Mouse (Mus musculus): ENCODE results near the gene Irak3.

Irak3 gene

DNA sequence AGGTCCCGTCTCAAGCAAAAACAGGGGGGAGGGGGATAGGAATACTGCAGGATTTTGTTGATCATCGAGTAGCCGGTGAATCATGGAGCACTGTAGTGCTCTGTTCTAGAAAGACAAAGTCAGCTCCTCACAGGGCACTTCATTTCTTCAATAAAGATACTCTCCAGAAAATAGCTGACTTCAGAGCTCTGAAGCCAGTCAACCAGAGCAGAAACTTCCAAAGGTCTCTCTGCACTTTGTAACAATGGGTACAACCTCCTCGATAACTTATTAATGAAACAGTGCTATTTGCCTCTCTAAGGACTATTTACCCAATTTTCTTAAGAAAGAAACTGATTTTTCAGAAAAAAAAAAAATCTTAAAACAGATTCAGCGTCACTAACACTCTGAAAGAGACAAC lies 106.2 kb downstream of the Irak3 start:
- no peak for DNase-seq (ENCODE audit: low read depth, low spot score)

DNA sequence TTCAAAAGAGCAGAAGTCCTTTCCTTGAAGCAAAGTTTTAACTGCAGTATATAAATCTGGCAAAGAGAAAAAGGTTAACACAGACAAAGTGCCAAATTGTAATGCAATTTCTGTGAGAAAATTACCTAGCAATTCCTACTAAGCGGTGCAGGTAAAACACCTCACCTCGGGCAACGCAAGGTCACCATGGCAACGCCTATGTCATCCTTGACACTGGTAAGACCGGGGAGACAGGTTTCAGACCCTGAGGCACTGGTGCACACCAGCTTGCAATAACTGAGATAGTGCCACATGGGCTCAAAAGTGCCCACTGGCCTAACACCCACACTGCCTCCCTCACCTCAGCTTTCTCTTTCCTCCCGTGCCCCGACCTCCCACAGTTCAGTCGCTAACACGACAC lies 106.8 kb downstream of the Irak3 start:
- no peak for DNase-seq (ENCODE audit: low read depth, low spot score)

DNA sequence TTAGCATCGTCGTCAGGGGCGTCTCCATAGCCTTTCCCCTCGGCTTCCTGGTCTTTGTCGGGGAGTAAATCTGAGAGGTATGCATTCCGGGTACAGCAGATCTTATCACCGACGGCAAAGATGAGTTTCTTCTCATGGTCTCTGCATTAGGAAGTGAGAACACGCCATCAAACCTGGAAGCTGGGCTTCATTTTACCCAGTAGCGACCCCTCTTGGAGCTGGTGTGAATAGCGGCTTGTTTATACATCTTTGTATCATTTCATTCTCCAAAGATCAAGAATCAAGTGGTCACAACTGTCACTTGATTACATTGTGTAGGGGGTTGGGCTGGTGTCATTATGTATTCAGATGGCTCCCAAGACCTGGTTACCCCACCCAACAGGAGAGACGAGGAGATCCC lies 109.4 kb downstream of the Irak3 start:
- no peak for DNase-seq (ENCODE audit: low read depth, low spot score)
